Comparison of ENCODE assay signal across 8 mouse cellular contexts in genomic region chr7:98702283-98703240, GRCm38 (mm10). TPM values are rescaled to one million over a fixed set of nuclear protein-coding genes. Genes with fewer than 3 reads are reported as not detected.
DNase-seq lines count a peak whose midpoint lies in the region; ATAC-seq and TF ChIP-seq lines count a peak whose summit lies in the region.

Gene Thap12, plus strand, starts transcription at chr7:98703103.

- DNase-seq in MN1 (ENCODE audit: low spot score): peak; percentile 98
- DNase-seq in cerebellum, adult 9-10 months: peak; percentile 99
- DNase-seq in hindbrain, embryonic 10.5 days (ENCODE audit: low spot score): peak; percentile 99
- DNase-seq in layer of hippocampus, adult 9-11 months: peak; percentile 99
- DNase-seq in lung, postnatal 0 days (ENCODE audit: low spot score): peak; percentile 100
- peak; percentile 99 for DNase-seq in ovary, postnatal 14 days (ENCODE audit: low spot score)
- DNase-seq in thymus, postnatal 14 days: peak; percentile 100

- WGBS in hindbrain, embryonic 10.5 days: 3% methylated on average over 65 of the region's 65 CpGs
- WGBS in lung, postnatal 0 days: 2% methylated on average over 53 of the region's 65 CpGs

- no peak for TF ChIP-seq EP300 in lung, postnatal 0 days (IDR thresholded peaks at IDR 0.05)

- ATAC-seq in frontal cortex, adult (ENCODE audit: low TSS enrichment): peak; percentile 98
- ATAC-seq in lung, postnatal 0 days: peak; percentile 99

- peak within 1 kb of the TSS; percentile 94 for H3K27ac ChIP-seq in hindbrain, embryonic 10.5 days
- H3K27ac ChIP-seq in lung, postnatal 0 days (ENCODE audit: low read length): peak within 1 kb of the TSS; percentile 93

- peaks cover 27% of the 10 kb centered on the region for H3K4me1 ChIP-seq in hindbrain, embryonic 10.5 days (replicated peaks)
- peaks cover 9% of the 10 kb centered on the region; the same call in 1 of the 2 replicates for H3K4me1 ChIP-seq in lung, postnatal 0 days (ENCODE audit: insufficient read depth, low read depth, low read length)

- no peaks in the 10 kb centered on the region for H3K9me3 ChIP-seq in hindbrain, embryonic 10.5 days
- H3K9me3 ChIP-seq in lung, postnatal 0 days (ENCODE audit: low read length): no peaks in the 10 kb centered on the region

- peak within 1 kb of the TSS; percentile 82 for H3K4me3 ChIP-seq in hindbrain, embryonic 10.5 days
- peak within 1 kb of the TSS; percentile 90 for H3K4me3 ChIP-seq in lung, postnatal 0 days (ENCODE audit: low read depth, low read length)

- H3K9ac ChIP-seq in lung, postnatal 0 days (replicated peaks; ENCODE audit: low read depth): peak within 1 kb of the TSS; percentile 96

- no peaks in the 10 kb centered on the region for H3K36me3 ChIP-seq in hindbrain, embryonic 10.5 days
- H3K36me3 ChIP-seq in lung, postnatal 0 days (ENCODE audit: insufficient read depth, low read length): no peaks in the 10 kb centered on the region

- TF ChIP-seq CTCF in lung, postnatal 0 days (IDR thresholded peaks at IDR 0.05): peak; percentile 63

- H3K4me2 ChIP-seq in lung, postnatal 0 days (replicated peaks; ENCODE audit: low read depth, low read length): peak within 1 kb of the TSS; percentile 78

- no peaks in the 10 kb centered on the region for H3K27me3 ChIP-seq in hindbrain, embryonic 10.5 days (ENCODE audit: insufficient read depth, poor library complexity, severe bottlenecking)
- H3K27me3 ChIP-seq in lung, postnatal 0 days (replicated peaks; ENCODE audit: insufficient read depth, low read length): no peaks in the 10 kb centered on the region

RNA-seq across cellular contexts. Expression of gene Thap12, which starts in this region (rescaled TPM):
- polyA plus RNA-seq in hindbrain, embryonic 10.5 days (2016; fragmentation: Nextera tagmentation; extraction: Ambion mirVana): 57.4 and 63.7 TPM in 2 replicates
- 31.8 and 34.2 TPM in 2 replicates for polyA plus RNA-seq in lung, postnatal 0 days (2015; fragmentation: Nextera tagmentation; extraction: Ambion mirVana)

Comparison
In these comparisons a context has a peak if more than half of its experiments do, and no peak if none do; other contexts are left out.
1. Peak in every context shown above with its lines: DNase-seq, ATAC-seq, H3K4me3 ChIP-seq and H3K27ac ChIP-seq.